Mouse (Mus musculus) thymus, adult 2 months (tissue): ENCODE data around the gene Vma21.

Source experiments
- CTCF ChIP-seq: fragments of 200-500 bp; IDR thresholded peaks from 2 replicates; pipeline ENCODE4 v1.5.1; 2012; ENCODE audit warnings: mild to moderate bottlenecking, control low read depth, low read length, moderate library complexity, borderline replicate concordance; ENCODE audit not compliant: control insufficient read depth, poor library complexity, insufficient read depth; ENCODE audit errors: extremely low read depth
- POLR2A ChIP-seq: fragments of 200-500 bp; IDR thresholded peaks from 2 replicates; pipeline ENCODE4 v1.6.1; 2012; ENCODE audit warnings: mild to moderate bottlenecking, low read length, control low read depth, moderate library complexity; ENCODE audit not compliant: control insufficient read depth, poor library complexity, insufficient read depth; ENCODE audit errors: extremely low read depth

DNA sequence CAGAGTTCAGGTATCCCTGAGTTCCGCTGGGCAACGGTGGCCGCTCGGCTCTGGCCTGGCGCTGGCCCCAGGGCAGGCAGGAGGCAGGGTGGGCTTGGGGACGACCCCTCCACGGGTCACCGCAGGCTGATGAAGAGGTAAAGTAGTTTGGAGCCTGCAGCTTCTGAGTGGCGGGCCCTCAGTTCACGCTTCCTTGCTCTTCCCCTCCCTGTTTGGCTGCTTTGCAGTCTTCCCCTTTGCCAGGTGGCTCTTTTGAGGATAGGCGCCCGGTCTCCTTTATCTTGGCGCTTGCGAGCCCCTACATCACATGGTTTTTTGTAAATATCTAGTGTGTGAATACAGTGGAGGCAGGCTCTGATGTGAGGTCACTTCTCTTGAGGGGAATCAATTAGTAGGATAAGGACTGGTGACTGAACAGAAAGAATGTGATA is 1.2 kb downstream of the Vma21 start:
- TF ChIP-seq CTCF, result no peak
- TF ChIP-seq POLR2A, result no peak
